Mouse (Mus musculus): ENCODE results near the gene Psip1.
"Not testable (repeated sequence)": the region's sequence is repeated elsewhere in the genome, so short reads cannot be mapped to it uniquely, and the experiment has no call there.

Gene Psip1

DNA sequence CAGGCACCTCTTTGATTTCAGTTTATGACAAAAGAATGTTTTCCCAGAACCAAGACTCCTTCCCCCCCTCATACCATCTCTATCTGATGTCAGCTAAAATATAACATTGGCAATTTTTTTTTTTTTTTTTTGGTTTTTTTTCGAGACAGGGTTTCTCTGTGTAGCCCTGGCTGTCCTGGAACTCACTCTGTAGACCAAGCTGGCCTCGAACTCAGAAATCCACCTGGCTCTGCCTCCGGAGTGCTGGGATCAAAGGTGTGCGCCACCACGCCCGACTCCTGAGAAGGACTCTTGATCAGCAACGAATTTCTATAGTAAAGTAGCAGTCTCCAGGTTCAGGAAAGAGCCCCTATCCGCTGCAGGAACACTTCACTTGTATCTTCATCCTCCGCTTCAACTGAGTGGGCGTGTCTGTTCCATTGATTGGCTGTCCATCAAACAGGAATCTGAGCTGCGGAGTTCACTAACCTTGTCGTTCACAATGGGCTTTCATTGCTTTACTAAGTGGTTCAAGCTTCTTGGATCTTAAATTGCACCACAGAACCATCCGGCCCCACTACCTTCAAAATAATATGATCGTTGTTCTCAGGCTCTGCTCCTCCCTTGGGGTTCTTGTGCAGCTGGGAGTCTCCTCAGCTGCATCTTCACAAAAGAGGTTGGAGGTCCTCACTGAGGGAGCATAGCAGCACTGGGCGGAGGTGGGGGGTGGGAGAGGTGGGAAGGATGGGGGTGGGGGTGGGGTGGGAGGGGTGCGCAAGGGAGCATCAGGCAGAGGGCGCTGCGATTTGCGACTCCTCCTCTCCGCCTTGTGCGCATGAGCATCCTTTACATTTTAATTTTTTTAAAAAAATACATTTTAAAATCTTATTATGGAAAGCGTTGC is 14.1 kb upstream of the Psip1 start:
- no peak for DNase-seq

DNA sequence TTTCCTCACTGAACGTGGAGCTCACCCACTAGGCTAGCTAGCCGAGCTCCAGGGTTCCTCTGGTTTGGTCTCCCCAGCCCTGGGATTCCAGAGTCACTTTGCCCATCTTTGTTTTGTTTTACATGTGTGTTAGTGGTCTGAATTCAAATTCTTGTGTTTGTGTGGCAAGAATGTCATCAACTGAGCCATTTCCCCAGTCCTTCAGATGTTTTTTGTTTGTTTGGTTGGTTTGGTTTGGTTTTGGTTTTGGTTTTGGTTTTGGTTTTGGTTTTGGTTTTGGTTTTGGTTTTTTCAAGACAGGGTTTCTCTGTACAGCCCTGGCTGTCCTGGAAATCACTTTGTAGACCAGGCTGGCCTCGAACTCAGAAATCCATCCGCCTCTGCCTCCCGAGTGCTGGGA is 10.8 kb upstream of the Psip1 start:
- DNase-seq: not testable (repeated sequence)

DNA sequence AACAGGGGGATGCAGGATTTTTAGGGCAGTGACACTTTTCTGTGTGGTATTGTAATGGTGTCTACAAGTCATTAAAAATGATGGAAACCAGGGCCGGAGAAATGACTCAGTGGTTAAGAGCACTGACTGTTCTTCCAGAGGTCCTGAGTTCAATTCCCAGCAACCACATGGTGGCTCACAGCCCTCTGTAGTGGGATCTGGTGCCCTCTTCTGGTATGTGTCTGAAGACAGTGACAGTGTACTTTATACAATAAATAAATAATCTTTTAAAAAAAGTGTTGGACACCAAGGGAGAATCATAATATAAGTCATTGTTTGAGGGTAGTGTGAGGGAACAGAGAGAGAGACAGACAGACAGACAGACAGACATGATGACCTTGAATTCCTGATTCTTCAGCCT is 6.9 kb upstream of the Psip1 start:
- no peak for DNase-seq

DNA sequence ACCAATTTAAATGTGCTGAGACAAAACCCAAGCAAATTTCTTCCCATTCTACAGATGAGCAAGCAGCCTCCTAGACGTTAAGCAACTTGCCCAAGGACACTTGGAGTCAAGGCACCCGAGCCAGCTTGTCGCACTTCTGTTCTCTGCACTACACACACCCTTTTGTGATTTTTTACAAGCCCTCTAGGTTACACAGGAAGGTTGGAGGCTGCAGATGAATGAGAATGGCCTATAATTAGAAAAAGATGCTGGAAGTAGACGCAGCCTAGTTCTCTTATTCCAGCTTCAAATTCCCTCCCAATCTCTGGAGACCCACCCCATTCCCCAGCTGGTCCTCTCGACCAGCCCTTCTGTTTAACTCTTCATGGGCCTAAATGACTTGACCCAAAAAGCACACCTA is 2.9 kb upstream of the Psip1 start:
- DNase-seq: no peak

DNA sequence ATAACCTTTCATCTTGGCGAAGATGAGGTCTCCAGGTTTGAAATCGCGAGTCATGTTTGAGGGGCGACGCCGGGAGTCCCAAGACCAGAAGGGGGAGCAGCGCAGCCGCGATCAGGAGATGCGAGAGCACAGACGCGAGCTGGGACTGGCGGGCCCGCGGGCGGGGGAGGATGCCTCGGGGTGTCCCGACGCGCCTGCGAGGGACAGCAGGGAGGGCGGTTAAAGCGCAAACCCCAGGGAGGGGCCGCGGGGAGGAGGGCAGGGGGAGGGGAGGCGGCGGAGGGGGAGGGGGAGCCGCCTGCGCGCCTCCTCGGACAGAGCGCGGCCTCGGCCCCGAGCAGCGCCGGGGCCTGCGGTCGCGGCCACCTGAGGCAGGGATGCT is 533 bp downstream of the Psip1 start:
- peak; percentile 88 to 90 for DNase-seq

DNA sequence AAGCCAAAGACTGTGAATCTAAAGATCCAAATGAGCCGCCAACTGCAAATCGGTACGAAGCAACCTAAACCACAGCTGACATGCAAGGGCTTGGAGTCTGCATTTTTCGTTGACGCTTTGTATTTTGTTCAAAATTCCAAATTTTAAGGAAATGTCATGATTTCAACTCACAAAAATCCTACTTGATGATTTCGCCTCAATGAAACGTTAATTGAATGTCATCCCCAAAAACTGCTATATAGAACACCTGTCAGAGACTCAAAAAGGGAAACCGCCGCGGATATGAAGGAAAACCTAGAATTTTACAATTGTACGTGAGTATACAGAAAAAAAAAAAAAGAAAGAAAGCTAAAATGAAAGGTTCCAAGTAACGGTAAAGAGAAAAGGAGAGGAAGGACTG is 1.0 kb downstream of the Psip1 start:
- no peak for DNase-seq

DNA sequence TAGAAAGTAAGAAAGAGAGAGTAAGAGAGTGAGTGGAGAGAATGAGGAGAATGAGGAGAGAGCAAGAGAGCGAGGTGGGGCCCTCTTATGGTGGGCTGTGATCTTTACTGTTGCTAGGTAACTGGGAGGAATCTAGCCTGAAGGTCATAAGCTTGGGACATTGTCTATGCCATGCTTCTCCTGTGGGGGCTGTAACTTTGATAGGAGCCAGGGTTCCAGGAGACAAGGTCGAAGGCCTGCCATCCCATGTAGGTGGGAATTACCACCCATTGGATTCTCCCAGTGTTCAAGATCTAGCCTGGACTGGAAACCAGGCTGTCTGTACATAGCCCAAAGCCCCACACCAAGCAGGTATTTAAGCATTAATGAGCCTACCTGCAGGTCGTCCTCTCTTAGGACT is 18.1 kb downstream of the Psip1 start:
- no peak for DNase-seq

DNA sequence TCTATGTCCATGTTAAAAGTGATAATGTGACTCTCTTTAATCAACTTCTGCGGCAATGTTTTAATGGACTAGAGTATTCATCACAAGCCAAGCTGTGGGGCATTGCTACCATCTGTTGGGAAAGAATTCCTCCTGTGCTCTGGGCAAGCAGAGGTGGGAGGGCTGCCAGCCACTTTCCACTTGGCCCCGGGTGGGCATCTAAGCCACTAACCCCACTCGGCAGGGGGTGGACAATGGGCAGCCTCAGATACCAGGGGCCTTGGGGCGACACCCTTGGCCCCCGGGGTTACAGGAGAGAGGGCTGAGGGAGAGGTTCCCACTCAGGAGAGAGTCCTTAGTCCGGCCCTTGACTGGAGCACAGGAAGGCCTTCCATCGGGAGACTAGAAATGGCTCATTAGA is 18.6 kb downstream of the Psip1 start:
- DNase-seq: no peak

DNA sequence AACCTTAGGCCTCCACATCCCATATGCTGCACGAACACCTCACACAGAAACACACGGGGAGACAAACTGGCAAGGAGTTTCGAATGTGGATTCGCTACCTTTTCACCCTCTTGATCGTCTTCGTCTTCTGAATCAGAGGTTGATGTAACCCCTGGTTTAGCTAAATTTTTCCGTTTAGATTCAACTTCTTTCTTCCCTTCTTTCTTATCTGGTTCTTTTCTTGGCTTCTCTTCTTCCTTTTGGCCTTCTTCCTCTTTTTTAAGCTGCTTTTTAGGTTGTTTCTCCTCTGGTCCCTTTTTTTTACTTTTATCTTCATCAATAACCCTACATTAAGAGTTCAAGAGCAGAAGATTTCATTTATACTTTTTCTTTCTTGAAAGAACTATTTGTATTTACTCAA is 21.4 kb downstream of the Psip1 start:
- no peak for DNase-seq

DNA sequence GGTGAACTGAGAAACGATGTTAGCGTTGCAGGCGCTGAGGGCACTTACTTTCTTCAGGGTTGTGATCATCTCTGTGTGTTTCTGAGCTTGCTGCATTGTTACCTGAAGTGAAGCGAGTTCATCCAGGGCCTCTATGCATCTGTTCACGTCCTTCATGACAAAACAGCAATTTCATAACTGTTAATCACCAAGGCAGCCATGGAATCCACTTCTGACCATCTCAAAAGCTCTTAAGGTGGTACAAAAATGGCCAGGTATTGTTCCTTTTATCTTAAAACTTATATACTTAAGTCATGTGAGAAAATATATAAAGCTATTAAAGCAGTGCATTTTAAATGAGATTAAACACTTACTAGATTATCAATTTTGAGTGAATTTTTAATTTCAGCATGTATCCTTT is 26.2 kb downstream of the Psip1 start:
- DNase-seq: no peak

DNA sequence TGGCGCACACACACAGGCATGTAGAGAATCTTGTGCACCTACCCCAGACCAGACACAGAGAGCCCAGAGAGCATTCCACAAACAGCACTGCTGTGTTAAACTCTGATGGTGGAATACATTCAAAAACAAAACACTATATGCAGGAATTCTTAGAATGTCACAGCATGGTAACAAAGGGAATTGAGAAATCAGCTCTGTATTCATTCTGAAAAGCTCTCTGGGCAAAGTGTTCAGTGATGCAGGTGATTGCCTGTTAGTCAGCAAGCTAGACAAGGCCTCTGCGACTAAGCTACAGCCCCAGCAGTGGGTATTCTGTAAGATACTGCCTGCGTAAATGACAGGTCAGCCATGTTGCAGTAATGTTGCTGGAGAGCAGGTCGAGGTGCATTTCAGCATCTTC is 35.5 kb downstream of the Psip1 start:
- no peak for DNase-seq

DNA sequence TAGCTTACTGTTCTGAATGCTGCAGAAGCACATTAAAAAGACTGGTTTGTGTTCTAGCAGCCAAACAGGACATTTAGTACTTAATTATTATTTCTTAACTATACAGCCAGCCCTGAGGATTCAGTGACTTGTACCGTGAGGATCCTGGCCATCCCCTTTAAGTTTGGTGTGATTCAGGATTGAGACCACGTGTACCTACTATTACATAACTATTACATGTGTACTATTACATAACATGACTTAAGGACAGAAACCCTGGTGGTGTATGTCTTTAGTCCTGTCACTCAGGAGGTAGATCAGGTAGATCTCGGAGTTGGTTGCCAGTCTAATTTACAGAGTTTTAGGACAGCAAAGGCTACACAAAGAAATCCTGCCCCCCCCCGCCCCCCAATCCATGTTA is 45.2 kb downstream of the Psip1 start:
- no peak for DNase-seq

DNA sequence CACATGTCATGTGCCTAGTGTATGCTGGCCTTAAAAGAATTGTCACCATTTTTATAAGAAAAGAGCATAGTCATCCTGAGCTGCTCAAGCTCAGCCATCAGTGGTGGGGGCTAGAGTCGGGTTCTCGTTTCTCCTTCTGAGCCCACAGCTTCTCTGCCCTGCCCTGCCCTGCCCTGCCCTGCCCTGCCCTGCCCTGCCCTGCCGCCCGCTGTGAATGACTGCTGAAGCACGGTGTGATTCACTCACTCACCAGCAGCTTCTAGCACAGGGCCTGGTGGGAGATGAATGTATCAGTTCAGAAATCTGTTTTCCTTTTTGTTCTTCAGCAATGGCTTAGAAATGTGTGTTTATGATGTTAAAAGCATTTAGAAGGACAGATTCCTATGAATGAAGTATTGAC is 47.2 kb downstream of the Psip1 start:
- DNase-seq: no peak

DNA sequence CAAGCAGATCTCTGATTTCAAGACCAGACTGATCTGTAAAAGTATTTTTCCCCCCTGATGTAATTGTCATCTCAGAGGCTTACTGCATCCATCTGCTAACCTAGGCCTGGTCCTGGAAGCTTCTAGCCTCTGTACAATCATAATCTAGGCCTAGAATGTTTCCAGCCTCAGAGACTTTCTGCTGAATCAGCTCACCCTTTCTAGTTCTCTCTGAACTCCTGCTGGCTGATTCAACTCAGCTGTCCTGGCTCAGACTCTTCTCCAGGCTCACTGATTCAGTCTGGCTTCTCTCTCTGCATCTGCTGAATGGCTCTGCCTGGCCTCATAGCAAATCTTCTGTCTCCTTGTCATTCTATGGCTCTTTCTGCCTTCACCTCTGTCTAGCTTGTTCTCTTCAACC is 48.1 kb downstream of the Psip1 start:
- DNase-seq: peak in 1 of 2 experiments; percentile 27

DNA sequence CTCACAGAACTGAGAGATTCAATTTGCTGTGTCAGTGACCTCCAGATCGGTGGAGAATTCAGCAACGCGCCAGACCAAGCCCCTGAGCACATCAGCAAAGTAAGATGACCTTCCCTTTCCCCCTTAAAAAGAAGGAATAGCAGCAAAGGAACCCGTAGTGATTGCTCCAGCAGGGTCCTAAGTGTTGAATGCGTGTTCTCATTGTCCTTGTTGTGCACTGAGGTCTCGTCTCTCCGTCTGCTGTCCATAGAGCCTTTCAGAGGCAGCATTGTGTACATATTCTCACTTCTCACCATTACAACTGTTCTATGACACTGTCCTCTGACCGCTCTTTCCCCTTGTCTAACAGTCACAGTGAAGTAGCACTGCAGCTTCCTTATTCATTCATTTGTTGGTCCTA is 49.9 kb downstream of the Psip1 start:
- no peak for DNase-seq

DNA sequence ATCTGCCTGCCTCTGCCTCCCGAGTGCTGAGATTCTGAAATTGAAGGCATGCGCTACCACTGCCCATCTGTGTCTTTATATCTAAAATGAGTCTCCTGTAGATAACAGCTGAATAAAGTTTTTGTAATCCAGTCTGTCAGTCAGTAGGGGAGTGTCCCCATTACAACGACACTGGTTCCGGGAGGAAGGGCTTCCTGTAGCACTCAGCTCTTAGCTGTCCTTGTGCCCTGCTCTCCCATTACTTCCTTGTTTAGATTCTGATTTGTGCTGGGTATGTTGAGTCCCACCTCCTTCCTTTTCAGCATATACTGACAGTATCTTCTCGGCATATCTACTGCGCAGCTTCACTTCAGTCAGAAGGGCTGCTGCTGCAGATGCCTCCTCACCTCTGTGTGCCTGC is 53.4 kb downstream of the Psip1 start:
- DNase-seq: no peak

DNA sequence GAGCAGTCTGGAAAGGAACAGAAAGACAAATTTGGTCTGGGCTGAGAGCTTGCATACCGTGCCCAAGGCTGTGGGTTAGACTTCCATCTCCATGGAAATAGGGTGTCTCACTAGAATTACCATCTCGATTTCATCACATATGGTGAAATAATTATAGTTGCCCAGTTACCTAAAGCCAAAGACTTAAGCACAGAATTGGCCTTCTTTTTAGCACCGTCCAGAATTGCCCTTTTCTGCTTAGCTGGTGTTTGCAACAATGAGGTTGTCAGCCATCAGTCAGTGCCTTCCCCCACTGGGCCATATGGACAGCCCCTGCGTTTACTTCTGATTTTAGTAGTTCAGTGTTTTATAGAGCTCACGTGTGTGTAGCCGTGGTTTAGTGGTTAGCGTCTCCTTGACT is 54.3 kb downstream of the Psip1 start:
- DNase-seq: no peak

DNA sequence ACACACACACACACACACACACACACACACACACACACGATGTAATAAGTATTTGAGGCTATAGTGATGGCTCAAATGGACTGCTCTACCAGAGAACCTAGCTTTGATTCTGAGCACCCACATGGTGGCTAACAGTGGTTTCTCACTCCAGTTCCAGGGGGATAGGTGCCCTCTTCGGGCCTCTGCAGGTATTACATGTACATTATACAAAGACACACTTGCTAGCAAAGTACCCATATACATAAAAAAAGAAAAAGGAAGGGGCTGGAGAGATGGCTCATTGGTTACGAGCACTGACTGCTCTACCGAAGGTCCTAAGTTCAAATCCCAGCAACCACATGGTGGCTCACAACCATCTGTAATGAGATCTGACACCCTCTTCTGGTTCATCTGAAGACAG is 57.4 kb downstream of the Psip1 start:
- DNase-seq: no peak

DNA sequence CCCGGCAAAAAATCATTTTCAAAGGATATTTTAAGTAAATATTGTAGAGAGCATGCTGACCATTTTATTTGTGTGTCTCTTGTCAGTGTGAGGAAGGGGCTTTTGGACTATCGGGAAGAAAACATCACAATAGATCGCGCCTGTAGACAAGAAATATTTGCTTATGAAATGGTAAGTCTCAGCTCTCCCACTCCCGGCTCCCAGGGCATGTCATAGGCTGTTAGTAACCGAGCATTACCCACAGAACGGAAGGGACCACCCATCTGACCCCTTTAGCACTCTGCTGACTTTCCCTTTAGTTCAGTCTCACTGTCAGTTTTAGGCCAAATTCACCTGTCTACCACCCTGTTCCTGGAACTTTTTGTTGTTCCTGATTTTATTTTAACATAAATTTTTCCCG is 58.6 kb downstream of the Psip1 start:
- no peak for DNase-seq

DNA sequence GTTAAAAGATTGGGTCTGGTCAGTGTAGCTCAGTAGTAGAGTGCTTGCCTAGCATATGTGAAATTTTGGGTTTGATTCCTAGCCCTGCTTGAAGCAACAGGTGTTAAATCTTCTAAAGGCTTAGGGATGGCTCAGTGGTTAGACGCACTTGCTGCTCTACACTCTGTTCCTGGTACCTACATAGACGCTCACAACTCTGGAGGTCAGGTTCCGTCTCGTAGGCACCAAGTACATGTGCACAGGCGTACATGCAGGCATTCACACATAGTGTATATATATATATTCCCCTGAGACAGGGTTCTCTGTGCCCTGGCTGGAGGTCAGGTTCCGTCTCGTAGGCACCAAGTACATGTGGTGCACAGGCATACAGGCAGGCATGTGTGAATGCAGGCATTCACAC is 59.1 kb downstream of the Psip1 start:
- DNase-seq: no peak

DNA sequence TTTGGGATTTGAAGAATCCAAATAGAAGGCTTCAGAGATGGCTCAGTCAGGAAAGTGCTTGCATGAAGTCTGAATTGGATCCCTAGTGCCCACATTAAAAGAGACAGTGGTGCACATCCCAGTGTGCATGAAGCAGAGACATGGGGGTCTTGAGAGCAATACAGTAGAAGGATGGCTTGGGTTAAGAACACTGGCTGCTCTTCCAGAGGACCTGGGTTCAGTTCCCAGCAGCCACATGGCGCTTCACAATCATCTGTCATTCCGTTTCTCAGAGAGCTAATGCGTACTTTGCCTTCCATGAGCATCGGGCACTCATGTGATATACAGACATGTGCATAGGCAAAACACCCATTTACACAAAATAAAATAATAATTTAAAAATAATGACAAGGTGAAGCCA is 61.1 kb downstream of the Psip1 start:
- no peak for DNase-seq

DNA sequence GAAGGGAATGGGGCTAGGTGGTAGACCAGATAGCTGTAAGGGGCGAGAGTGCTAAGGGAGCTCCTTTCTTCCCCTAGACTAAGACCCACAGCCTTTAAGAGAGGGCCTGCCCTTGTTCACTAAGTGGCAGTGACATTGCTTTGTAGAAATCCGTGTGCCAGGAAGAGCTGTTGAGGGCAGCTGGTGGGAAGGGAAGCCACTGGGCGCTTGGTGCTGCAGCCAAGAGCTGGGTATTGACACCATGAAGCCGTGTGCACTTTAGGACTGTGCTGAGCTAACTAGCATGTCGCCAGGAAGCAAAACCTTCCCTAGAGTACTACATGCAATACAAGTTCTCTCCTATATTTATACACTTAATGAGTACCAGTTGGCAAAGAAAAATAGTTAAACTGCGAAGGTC is 62.6 kb downstream of the Psip1 start:
- no peak for DNase-seq

DNA sequence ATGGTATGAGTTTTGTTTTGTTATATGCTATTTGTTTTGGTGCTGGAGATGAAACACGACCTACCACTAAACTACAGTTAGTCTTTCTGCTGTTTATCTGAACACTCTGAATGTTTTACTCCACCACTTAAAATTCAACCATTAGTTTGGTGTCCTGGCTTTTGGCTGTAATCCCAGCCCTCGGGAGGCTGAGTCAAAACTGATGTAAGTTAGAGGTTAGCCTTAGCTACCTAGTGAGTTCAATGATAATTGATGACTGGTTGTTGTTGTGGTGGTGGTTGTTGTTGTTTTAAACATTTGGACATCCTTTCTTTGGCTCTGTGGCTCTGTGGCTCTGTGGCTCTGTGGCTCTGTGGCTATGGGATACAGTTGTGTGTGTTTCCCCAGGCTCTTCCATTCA is 67.5 kb downstream of the Psip1 start:
- no peak for DNase-seq

DNA sequence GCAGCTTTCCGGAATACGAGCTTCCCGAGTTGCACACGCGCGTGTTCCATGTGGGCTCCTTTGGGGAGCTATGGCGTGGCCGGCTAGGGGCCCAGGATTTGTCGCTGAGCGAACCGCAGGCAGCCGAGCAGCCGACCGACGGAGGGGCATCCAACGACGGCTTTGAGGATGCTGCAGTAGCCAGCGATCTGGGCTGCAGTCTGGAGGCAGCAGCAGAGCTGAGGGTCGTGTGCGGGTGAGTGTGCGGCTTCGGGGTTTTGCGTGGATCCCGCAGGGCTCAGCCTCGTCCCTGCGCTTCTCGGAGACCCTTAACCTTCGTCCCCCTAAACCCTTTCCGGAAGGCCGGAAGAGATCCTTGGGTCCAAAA is 68.5 kb downstream of the Psip1 start:
- no peak for DNase-seq

DNA sequence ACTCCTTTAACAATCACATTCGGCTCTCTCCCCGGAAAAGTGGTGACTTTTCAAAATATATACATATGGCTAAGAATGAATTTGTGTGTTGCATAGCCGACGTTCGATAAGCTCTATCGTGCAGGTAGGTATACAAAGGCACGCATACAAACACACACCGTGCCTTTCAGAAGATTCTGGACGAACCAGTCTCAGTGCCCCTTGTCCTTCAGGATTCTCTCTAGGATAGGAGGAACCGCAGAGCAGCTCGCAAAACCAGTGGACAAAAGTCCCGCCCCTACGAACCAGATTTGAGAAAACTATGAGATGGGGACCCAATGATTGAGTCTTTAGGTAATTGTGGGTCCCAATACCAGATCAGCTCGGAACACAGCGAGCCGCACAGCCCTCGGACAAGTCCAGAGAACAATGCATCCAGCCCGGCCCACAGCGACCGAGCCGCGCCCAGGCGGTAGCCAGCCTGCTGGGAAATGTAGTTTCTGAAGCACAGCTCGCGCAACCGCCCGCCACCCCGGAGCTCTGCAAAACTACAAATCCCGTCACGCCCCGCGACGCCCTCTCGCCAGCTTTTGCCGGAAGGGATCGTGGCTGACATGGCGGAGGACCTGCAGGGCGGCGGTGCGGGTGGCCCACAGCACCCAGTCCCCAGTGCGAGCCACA is 69.0 kb downstream of the Psip1 start, which contains the start of gene Snapc3:
TSS of gene Snapc3 (plus strand) at position 565 of the 660 bp plus-strand sequence.
- DNase-seq: peak; percentile 97

Measured in lung, postnatal 4 days (tissue).